In the genomic region with DNA sequence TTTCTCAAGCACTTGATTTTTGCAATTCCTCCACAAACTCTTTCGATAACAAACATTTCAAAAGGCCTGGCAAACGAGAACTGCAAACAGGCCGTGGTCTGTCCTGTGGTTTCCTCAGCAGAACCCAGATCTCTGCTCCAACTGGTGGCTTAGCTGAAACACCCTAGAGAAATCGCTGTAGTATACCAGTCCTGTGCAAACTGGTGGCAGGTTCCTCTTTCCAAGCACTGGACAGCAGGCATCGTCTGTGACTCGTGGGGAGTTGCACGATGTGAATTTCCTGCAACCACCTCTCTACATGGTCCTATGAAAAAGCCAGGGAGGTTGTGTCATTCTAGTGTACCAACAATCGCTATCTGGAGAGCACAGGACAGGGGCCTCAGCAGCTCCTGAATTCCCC, we compare ENCODE assay signal across 1 mouse cellular context.
TF ChIP-seq lines count a peak whose summit lies in the region.

No protein-coding gene starts in this region.

TF ChIP-seq in MEL, 35 proteins besides CTCF, POLR2A, EP300 and RAD21 (continued from another document):
- no peak for TF ChIP-seq UBTF (IDR thresholded peaks at IDR 0.05; ENCODE audit: borderline replicate concordance, insufficient read depth, low read depth, low read length)
- TF ChIP-seq TCF12 (IDR thresholded peaks at IDR 0.05; ENCODE audit: low read depth, low read length): no peak
- no peak for TF ChIP-seq POLR2AphosphoS5 (IDR thresholded peaks at IDR 0.05; ENCODE audit: borderline replicate concordance, low read depth, low read length)
